Mouse (Mus musculus) thymus, adult 2 months (tissue): ENCODE measurements around the gene Mtx2.

Experiments
- CTCF ChIP-seq: fragments of 200-500 bp; IDR thresholded peaks from 2 replicates; pipeline ENCODE4 v1.5.1; 2012; ENCODE audit warnings: mild to moderate bottlenecking, control low read depth, low read length, moderate library complexity, borderline replicate concordance; ENCODE audit not compliant: control insufficient read depth, poor library complexity, insufficient read depth; ENCODE audit errors: extremely low read depth
- POLR2A ChIP-seq: fragments of 200-500 bp; IDR thresholded peaks from 2 replicates; pipeline ENCODE4 v1.6.1; 2012; ENCODE audit warnings: mild to moderate bottlenecking, low read length, control low read depth, moderate library complexity; ENCODE audit not compliant: control insufficient read depth, poor library complexity, insufficient read depth; ENCODE audit errors: extremely low read depth

DNA sequence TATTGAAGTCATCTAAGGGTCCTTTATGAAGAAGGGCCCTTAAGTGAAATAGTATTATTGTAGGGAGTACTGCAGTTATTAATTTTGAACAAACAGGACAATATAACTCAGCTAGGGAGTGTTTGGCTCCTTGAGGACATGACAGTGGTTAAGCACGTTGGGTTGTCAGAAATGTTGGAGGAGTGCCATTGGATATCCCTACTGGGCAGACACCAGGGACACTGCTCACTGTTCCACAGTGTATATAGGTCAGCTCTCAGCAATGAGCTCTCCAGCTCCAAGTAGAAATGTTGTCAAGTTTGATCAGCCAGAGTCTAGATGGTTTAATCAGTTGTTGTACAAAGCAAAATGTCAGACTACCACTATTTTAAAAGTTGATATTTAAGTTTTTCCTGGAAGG, 24.4 kb downstream of the Mtx2 start:
- TF ChIP-seq CTCF (no peak), POLR2A (no peak)
